Mouse (Mus musculus): Measurements from ENCODE around the gene Srrm4. TPM values are rescaled to one million over a fixed set of nuclear protein-coding genes. Genes with fewer than 3 reads are reported as not detected.

Gene Srrm4
- total and polyA plus RNA-seq, 3 experiments = not detected

DNA sequence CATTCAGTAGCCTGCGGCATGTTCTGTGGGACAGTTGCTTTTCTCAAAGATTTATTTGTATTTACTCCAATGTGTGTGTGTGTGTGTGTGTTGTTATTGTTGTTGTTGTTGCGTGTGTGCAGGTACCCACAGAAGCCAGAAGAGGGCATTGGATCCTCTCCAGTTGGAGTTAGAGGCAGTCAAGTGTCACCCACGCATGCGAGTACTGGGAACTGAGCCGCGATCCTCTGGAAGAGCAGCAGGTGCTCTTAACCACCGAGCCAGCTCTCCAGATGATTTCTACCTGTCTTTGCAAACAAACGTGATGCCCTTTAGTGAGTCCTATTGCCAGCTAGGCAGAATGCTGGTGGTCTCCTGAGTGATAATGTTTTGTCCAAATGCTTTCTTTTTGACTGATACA is 24.3 kb downstream of the Srrm4 start:
- no peak for DNase-seq (ENCODE audit: low read depth, low spot score)
- Histone ChIP-seq H3K4me3 (ENCODE audit: control insufficient read depth in 1 of 2, insufficient read depth in 1 of 2, low read depth in 2 of 2, low read length in 2 of 2) (no peak overlapping the region), H3K9me3 (replicated peaks; ENCODE audit: insufficient read depth, low read length) (no peaks in the 10 kb centered on the region), H3K4me1 (ENCODE audit: control insufficient read depth in 1 of 2, insufficient read depth in 2 of 2, low read length in 2 of 2) (no peaks in the 10 kb centered on the region), H3K27ac (ENCODE audit: control insufficient read depth, low read depth, low read length) (no peak overlapping the region), H3K36me3 (ENCODE audit: control insufficient read depth in 1 of 2, insufficient read depth in 2 of 2, low read length in 2 of 2) (no peaks in the 10 kb centered on the region), H3K27me3 (ENCODE audit: control insufficient read depth in 1 of 2, insufficient read depth in 2 of 2, low read length in 2 of 2) (no peaks in the 10 kb centered on the region), H3K9ac (ENCODE audit: control insufficient read depth, low read depth, low read length, poor library complexity, severe bottlenecking) (no peak overlapping the region), H3K79me2 (ENCODE audit: control insufficient read depth, insufficient read depth, low read length, poor library complexity) (no peaks in the 10 kb centered on the region)
- no peak for TF ChIP-seq CHD1 (IDR thresholded peaks at IDR 0.05; ENCODE audit: low read depth, low read length)
- TF ChIP-seq ZC3H11A (IDR thresholded peaks at IDR 0.05; ENCODE audit: low read depth, low read length) = no peak
- no peak for TF ChIP-seq MAX (IDR thresholded peaks at IDR 0.05; ENCODE audit: low read length)
- no peak for TF ChIP-seq POLR2AphosphoS5 (IDR thresholded peaks at IDR 0.05; ENCODE audit: borderline replicate concordance, low read depth, low read length)
- no peak for TF ChIP-seq SIN3A (IDR thresholded peaks at IDR 0.05; ENCODE audit: low read length)
- TF ChIP-seq TBP (IDR thresholded peaks at IDR 0.05; ENCODE audit: low read depth, low read length) = no peak
- TF ChIP-seq TCF12 (IDR thresholded peaks at IDR 0.05; ENCODE audit: low read depth, low read length) = no peak
- no peak for TF ChIP-seq MXI1 (IDR thresholded peaks at IDR 0.05; ENCODE audit: low read depth, low read length)
- TF ChIP-seq TAL1 (IDR thresholded peaks at IDR 0.05; ENCODE audit: low read length) = no peak
- TF ChIP-seq MYB (IDR thresholded peaks at IDR 0.05; ENCODE audit: low read depth, low read length) = no peak
- TF ChIP-seq MAZ (IDR thresholded peaks at IDR 0.05; ENCODE audit: low read depth, low read length) = no peak
- TF ChIP-seq ELF1 (IDR thresholded peaks at IDR 0.05; ENCODE audit: low read depth, low read length) = no peak
- no peak for TF ChIP-seq ETS1 (IDR thresholded peaks at IDR 0.05; ENCODE audit: low read depth, low read length)
- no peak for TF ChIP-seq BHLHE40 (IDR thresholded peaks at IDR 0.05; ENCODE audit: borderline replicate concordance, low read depth, low read length)
- TF ChIP-seq MYC (IDR thresholded peaks at IDR 0.05; ENCODE audit: low read depth, low read length) = no peak
- no peak for TF ChIP-seq MEF2A (IDR thresholded peaks at IDR 0.05; ENCODE audit: extremely low read depth, insufficient replicate concordance, low read depth, low read length, poor library complexity, severe bottlenecking)
- no peak for TF ChIP-seq KAT2A (conservative IDR thresholded peaks at IDR 0.05; ENCODE audit: low read depth, low read length)
- no peak for TF ChIP-seq POLR2A (IDR thresholded peaks at IDR 0.05; ENCODE audit: control insufficient read depth in 1 of 2, insufficient read depth in 1 of 2, low read depth in 1 of 2, low read length in 2 of 2, poor library complexity in 1 of 2)
- no peak for TF ChIP-seq USF2 (IDR thresholded peaks at IDR 0.05; ENCODE audit: borderline replicate concordance in 1 of 2, insufficient read depth in 1 of 2, low read depth in 1 of 2, low read length in 2 of 2)

DNA sequence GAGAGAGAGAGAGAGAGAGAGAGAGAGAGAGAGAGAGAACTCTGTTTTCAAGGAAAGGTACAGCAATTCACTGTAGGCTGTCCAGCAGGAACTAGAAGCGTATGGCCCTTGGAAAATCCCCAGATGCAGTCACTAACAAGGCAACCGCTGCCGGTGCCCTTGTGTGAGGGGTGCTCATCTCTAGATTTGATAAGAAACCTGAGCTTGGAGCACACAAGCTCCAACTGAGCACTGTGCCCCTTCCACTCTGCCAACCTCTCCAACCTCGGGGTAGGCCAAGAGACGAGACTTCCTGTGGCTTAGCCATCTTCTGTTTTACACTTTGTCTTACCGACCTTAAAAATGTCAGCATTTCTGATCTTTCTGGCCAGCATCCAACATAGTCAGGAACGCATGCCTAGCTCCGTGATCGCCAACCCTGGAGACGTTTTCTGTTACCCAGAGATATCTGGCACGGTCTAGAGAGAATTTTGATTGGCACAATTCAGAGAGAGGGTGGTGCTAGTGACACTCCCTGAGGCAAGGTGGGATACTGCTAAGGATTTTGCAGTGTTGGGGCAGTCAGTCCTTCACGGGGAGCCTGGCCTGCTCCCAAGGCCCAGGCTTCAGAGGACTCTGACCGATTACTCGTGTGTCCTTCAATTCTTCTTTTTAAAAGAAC is 25.1 kb downstream of the Srrm4 start:
- Histone ChIP-seq H3K36me3 (ENCODE audit: control insufficient read depth in 1 of 2, insufficient read depth in 2 of 2, low read length in 2 of 2) (no peaks in the 10 kb centered on the region), H3K4me3 (ENCODE audit: control insufficient read depth in 1 of 2, insufficient read depth in 1 of 2, low read depth in 2 of 2, low read length in 2 of 2) (no peak overlapping the region), H3K27me3 (ENCODE audit: control insufficient read depth in 1 of 2, insufficient read depth in 2 of 2, low read length in 2 of 2) (no peaks in the 10 kb centered on the region), H3K9ac (ENCODE audit: control insufficient read depth, low read depth, low read length, poor library complexity, severe bottlenecking) (no peak overlapping the region), H3K4me1 (ENCODE audit: control insufficient read depth in 1 of 2, insufficient read depth in 2 of 2, low read length in 2 of 2) (no peaks in the 10 kb centered on the region), H3K79me2 (ENCODE audit: control insufficient read depth, insufficient read depth, low read length, poor library complexity) (no peaks in the 10 kb centered on the region), H3K27ac (ENCODE audit: control insufficient read depth, low read depth, low read length) (no peak overlapping the region), H3K9me3 (replicated peaks; ENCODE audit: insufficient read depth, low read length) (no peaks in the 10 kb centered on the region)
- TF ChIP-seq HCFC1 (IDR thresholded peaks at IDR 0.05; ENCODE audit: low read depth, low read length) (no peak), GABPA (IDR thresholded peaks at IDR 0.05; ENCODE audit: low read depth, low read length) (no peak), EP300 (IDR thresholded peaks at IDR 0.05; ENCODE audit: low read depth in 1 of 2, low read length in 2 of 2) (no peak), CHD1 (IDR thresholded peaks at IDR 0.05; ENCODE audit: low read depth, low read length) (no peak), GATA1 (IDR thresholded peaks at IDR 0.05; ENCODE audit: low read depth, low read length) (no peak), RAD21 (IDR thresholded peaks at IDR 0.05; ENCODE audit: low read depth, low read length) (no peak), ZKSCAN1 (IDR thresholded peaks at IDR 0.05; ENCODE audit: low read depth, low read length) (no peak), NRF1 (IDR thresholded peaks at IDR 0.05; ENCODE audit: insufficient read depth, low read depth, low read length, poor library complexity, severe bottlenecking) (no peak), MAX (IDR thresholded peaks at IDR 0.05; ENCODE audit: low read length) (no peak), ELF1 (IDR thresholded peaks at IDR 0.05; ENCODE audit: low read depth, low read length) (no peak), RCOR1 (IDR thresholded peaks at IDR 0.05; ENCODE audit: low read depth, low read length) (no peak)
- no peak for DNase-seq (ENCODE audit: low read depth, low spot score)

Measured in MEL (cell line).